Mouse (Mus musculus): ENCODE measurements around the gene Mageb4. TPM values are rescaled to one million over a fixed set of nuclear protein-coding genes. Genes with fewer than 3 reads are reported as not detected.
"Not testable (repeated sequence)": the region's sequence is repeated elsewhere in the genome, so short reads cannot be mapped to it uniquely, and the experiment has no call there.

Gene Mageb4
- not detected for total RNA-seq (2021)
- long read RNA-seq = 0 reads

- DNase-seq (ENCODE audit: low spot score in 2 of 2) = not testable (repeated sequence)
Measured at GRCm38 (mm10) chrX:86304993-86305392, at the start of gene Mageb4. TSS of gene Mageb4 (minus strand) at chrX:86305093.

GRCm38 (mm10) chrX:86284597-86284996, 20.3 kb downstream of the Mageb4 start:
- DNase-seq (ENCODE audit: low spot score in 2 of 2) = not testable (repeated sequence)

GRCm38 (mm10) chrX:86245950-86246349, 58.9 kb downstream of the Mageb4 start:
- not testable (repeated sequence) for DNase-seq (ENCODE audit: low spot score in 2 of 2)

- no peak for DNase-seq (ENCODE audit: low spot score in 2 of 2)
Measured at GRCm38 (mm10) chrX:86237246-86237645, 67.6 kb downstream of the Mageb4 start.

Other genes starting within 250 kb of the Mageb4 start
- gene Nr0b1, start 113.3 kb downstream of the Mageb4 start, total RNA-seq (2021) = under 1 TPM; 0.18 TPM

Measured in layer of hippocampus, postnatal 10 days (tissue).